Mouse (Mus musculus) adrenal gland, adult 18-20 months (tissue): ENCODE measurements around the gene Fbxo3. TPM values are rescaled to one million over a fixed set of nuclear protein-coding genes. Genes with fewer than 3 reads are reported as not detected.
"Not testable (repeated sequence)": the region's sequence is repeated elsewhere in the genome, so short reads cannot be mapped to it uniquely, and the experiment has no call there.

Source experiments
- DNase-seq, 2 experiments: peaks; one replicate each; pipeline ENCODE4 v3.0.0; 2021 to 2022; ENCODE audit warnings: low spot score in 2 of 2
- total RNA-seq, 2 experiments: library from RNA; stranded (reverse); gene quantifications; 1 replicate in 1 of 2; 2 replicates in 1 of 2; pipeline ENCODE4 v1.2.3; 2021

Gene Fbxo3
- total RNA-seq, 2 experiments from 2014 or later: 56.0 to 80.7 TPM

- DNase-seq: no peak
Observed at GRCm38 (mm10) chr2:104035595-104035994, 8.1 kb downstream of the Fbxo3 start.

GRCm38 (mm10) chr2:104036316-104036715 is 8.8 kb downstream of the Fbxo3 start:
- no peak for DNase-seq

- no peak for DNase-seq
Observed at GRCm38 (mm10) chr2:104038236-104038635, 10.7 kb downstream of the Fbxo3 start.

- DNase-seq: peak in 1 of 2 experiments; percentile 18
Observed at GRCm38 (mm10) chr2:104041632-104042031, 14.1 kb downstream of the Fbxo3 start.

GRCm38 (mm10) chr2:104042766-104043165 is 15.2 kb downstream of the Fbxo3 start:
- no peak for DNase-seq

GRCm38 (mm10) chr2:104043624-104044478 is 16.3 kb downstream of the Fbxo3 start:
- no peak for DNase-seq

- DNase-seq: no peak
Observed at GRCm38 (mm10) chr2:104044479-104045080, 17.1 kb downstream of the Fbxo3 start.

- no peak for DNase-seq
Observed at GRCm38 (mm10) chr2:104058381-104058780, 30.9 kb downstream of the Fbxo3 start.

- DNase-seq: no peak
Observed at GRCm38 (mm10) chr2:104058954-104059353, 31.4 kb downstream of the Fbxo3 start.

- DNase-seq: no peak
Observed at GRCm38 (mm10) chr2:104059786-104060185, 32.3 kb downstream of the Fbxo3 start.

GRCm38 (mm10) chr2:104060996-104061395 is 33.5 kb downstream of the Fbxo3 start:
- no peak for DNase-seq

- DNase-seq: no peak
Observed at GRCm38 (mm10) chr2:104062665-104063064, 35.1 kb downstream of the Fbxo3 start.

GRCm38 (mm10) chr2:104064152-104064551 is 36.6 kb downstream of the Fbxo3 start:
- no peak for DNase-seq

GRCm38 (mm10) chr2:104065526-104065925 is 38.0 kb downstream of the Fbxo3 start, which contains the start of gene Gm10912:
TSS of gene Gm10912 (plus strand) at chr2:104065826.
- DNase-seq: not testable (repeated sequence)

- not testable (repeated sequence) for DNase-seq
Observed at GRCm38 (mm10) chr2:104068450-104068849, 40.9 kb downstream of the Fbxo3 start, which contains the start of gene Gm10799. TSS of gene Gm10799 (minus strand) at chr2:104068550.

- peak; percentile 45 to 49 for DNase-seq
Observed at GRCm38 (mm10) chr2:104069704-104070185, 42.2 kb downstream of the Fbxo3 start, which contains the start of gene Cd59b. TSS of gene Cd59b (plus strand) at chr2:104069849.

GRCm38 (mm10) chr2:104078285-104078684 is 50.8 kb downstream of the Fbxo3 start:
- not testable (repeated sequence) for DNase-seq

- DNase-seq: not testable (repeated sequence)
Observed at GRCm38 (mm10) chr2:104081436-104082050, 54.0 kb downstream of the Fbxo3 start.

GRCm38 (mm10) chr2:104082474-104082873 is 55.0 kb downstream of the Fbxo3 start:
- DNase-seq: no peak

GRCm38 (mm10) chr2:104084027-104084426 is 56.5 kb downstream of the Fbxo3 start:
- DNase-seq: not testable (repeated sequence)

GRCm38 (mm10) chr2:104087562-104087961 is 60.0 kb downstream of the Fbxo3 start:
- DNase-seq: not testable (repeated sequence)
